Mouse (Mus musculus) liver, postnatal 0 days (tissue): Measurements from ENCODE around the gene Csn1s2b.

Experiments used
- CTCF ChIP-seq: sonication (generic); IDR thresholded peaks from 2 replicates; pipeline ENCODE4 v1.5.1; 2016; ENCODE audit warnings: antibody characterized with exemption, low read depth
- EP300 ChIP-seq: IDR thresholded peaks from 2 replicates; pipeline ENCODE4 v1.6.1; 2016; ENCODE audit warnings: antibody characterized with exemption, low read depth, mild to moderate bottlenecking

- TF ChIP-seq CTCF (no peak), EP300 (no peak)
Observed at GRCm38 (mm10) chr5:87870084-87870483, 62.2 kb downstream of the Csn1s2b start.
